Mouse (Mus musculus): ENCODE data around the gene Calr3. TPM values are rescaled to one million over a fixed set of nuclear protein-coding genes. Genes with fewer than 3 reads are reported as not detected.

Calr3 gene
- polyA plus RNA-seq, 2 experiments: 0.21 to 0.83 TPM

DNA sequence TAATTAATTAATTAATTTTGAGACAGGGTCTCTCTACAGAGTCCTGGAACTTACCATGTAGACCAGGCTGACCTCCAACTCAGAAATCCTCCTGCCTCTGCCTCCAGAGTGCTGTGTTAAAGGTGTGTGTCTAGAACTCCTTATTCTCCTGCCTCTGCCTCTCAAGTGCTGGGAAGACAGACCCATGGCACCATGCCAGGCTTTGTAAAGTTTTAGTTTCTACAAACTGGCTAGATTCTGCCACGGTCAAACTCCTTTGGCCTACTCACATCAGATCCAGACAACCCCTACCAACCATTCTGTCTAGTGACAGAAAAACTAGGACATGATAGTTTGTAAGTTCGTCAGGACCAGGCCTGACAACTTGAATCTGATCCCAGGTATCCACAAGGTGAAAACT is 47.3 kb upstream of the Calr3 start:
- TF ChIP-seq EP300 (IDR thresholded peaks at IDR 0.05; ENCODE audit: low read depth) (no peak), CTCF (IDR thresholded peaks at IDR 0.05; ENCODE audit: low read depth) (no peak)
- Histone ChIP-seq H3K36me3 (replicated peaks; ENCODE audit: control insufficient read depth, insufficient read depth, low read depth) (peaks cover 23% of the 10 kb centered on the region), H3K4me3 (ENCODE audit: insufficient read depth in 1 of 2, low read depth in 2 of 2, low read length in 2 of 2) (peak overlapping the region; percentile 14 to 90; a peak in 2 of 4 replicates), H3K9me3 (ENCODE audit: control insufficient read depth, low read length) (no peaks in the 10 kb centered on the region), H3K27me3 (ENCODE audit: control insufficient read depth, insufficient read depth, low read length) (no peaks in the 10 kb centered on the region), H3K27ac (no peak overlapping the region), H3K4me1 (replicated peaks; ENCODE audit: control insufficient read depth in 2 of 2, insufficient read depth in 2 of 2, low read length in 1 of 2) (peaks cover 9 to 17% of the 10 kb centered on the region in 2 experiments), H3K4me2 (ENCODE audit: low read depth) (peak overlapping the region; percentile 77), H3K9ac (replicated peaks) (peak overlapping the region; percentile 41)
- ATAC-seq (ENCODE audit: insufficient read depth) (no peak), DNase-seq (ENCODE audit: low read depth in 3 of 3, low spot score in 3 of 3) (no peak)
- whole genome bisulfite sequencing (ENCODE audit: insufficient replicate concordance): 72% methylated on average over 2 of the region's 2 CpGs

DNA sequence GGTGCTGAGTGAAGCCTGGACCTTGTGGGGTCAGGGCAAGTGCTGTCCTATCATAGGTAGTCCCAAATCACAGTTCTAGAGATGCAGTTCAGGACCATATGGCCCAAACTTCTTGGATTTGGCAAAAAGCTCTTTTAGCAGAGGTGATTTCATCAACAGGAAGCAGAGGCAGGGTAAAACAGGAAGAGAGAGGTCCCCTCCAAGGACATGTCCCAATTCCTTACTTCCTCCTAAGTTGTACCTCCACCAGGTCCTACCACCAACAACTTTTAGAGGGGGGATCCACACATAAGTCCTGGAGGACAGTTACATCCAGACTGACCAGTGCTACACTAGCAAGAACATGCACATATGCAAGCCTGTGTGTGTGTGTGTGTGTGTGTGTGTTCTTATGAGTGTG is 43.3 kb upstream of the Calr3 start:
- Histone ChIP-seq H3K9me3 (ENCODE audit: control insufficient read depth, low read length) (no peaks in the 10 kb centered on the region), H3K36me3 (replicated peaks; ENCODE audit: control insufficient read depth, insufficient read depth, low read depth) (peaks cover 37% of the 10 kb centered on the region), H3K27ac (no peak overlapping the region), H3K4me1 (replicated peaks; ENCODE audit: control insufficient read depth in 2 of 2, insufficient read depth in 2 of 2, low read length in 1 of 2) (peaks cover 5 to 10% of the 10 kb centered on the region in 2 experiments; a peak in 3 of 4 replicates), H3K4me2 (ENCODE audit: low read depth) (no peak overlapping the region), H3K9ac (replicated peaks) (no peak overlapping the region), H3K27me3 (ENCODE audit: control insufficient read depth, insufficient read depth, low read length) (no peaks in the 10 kb centered on the region), H3K4me3 (ENCODE audit: insufficient read depth in 1 of 2, low read depth in 2 of 2, low read length in 2 of 2) (no peak overlapping the region)
- TF ChIP-seq EP300 (IDR thresholded peaks at IDR 0.05; ENCODE audit: low read depth) (no peak), CTCF (IDR thresholded peaks at IDR 0.05; ENCODE audit: low read depth) (no peak)
- no peak for DNase-seq (ENCODE audit: low read depth in 3 of 3, low spot score in 3 of 3)
- no peak for ATAC-seq (ENCODE audit: insufficient read depth)

DNA sequence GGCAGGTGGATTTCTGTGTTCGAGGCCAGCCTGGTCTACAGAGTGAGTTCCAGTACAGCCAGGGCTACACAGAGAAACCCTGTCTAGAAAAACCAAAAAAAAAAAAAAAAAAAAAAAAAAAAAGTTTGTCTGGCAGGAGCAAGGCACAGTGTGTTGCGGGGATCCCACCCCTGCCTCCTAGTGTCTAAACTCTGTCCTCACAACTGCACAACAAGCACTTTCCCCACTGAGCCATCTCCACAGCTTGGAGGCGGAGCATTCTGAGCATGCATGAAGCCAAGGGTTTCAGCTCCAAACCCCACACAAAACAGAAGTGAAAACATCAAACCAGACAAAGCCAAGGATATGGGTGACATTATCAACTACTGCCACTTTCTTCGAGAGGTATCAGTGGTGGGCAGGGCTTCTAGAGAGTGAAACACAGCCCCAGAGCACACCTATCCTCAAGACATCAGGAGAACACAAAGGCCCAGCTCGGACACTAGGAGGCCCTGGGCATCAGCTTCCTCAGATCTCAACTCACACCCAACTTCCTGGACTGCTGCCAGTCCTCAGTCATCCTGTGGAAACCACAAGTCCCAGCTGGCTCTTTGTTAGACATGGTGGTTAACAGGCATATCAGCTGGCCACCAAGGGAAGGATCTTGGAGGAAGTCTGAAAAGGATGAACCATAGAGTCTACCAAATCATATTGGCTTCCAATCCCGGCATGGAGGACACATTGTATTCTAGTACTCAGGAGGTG is 42.0 kb upstream of the Calr3 start:
- H3K9ac ChIP-seq (replicated peaks): no peak overlapping the region
- H3K4me1 ChIP-seq (replicated peaks; ENCODE audit: control insufficient read depth in 2 of 2, insufficient read depth in 2 of 2, low read length in 1 of 2): peaks cover 2 to 3% of the 10 kb centered on the region in 2 experiments; a peak in 2 of 4 replicates
- no peak overlapping the region for H3K4me2 ChIP-seq (ENCODE audit: low read depth)
- no peak overlapping the region for H3K4me3 ChIP-seq (ENCODE audit: insufficient read depth in 1 of 2, low read depth in 2 of 2, low read length in 2 of 2)
- 49% methylated on average over 6 of the region's 6 CpGs for WGBS (ENCODE audit: insufficient replicate concordance)
- DNase-seq (ENCODE audit: low read depth in 3 of 3, low spot score in 3 of 3) (no peak), ATAC-seq (ENCODE audit: insufficient read depth) (0 out of 2 replicates have a peak, but pooled peaks have one; percentile 8)
- no peak for TF ChIP-seq CTCF (IDR thresholded peaks at IDR 0.05; ENCODE audit: low read depth)
- TF ChIP-seq EP300 (IDR thresholded peaks at IDR 0.05; ENCODE audit: low read depth): no peak
- H3K36me3 ChIP-seq (replicated peaks; ENCODE audit: control insufficient read depth, insufficient read depth, low read depth): peaks cover 39% of the 10 kb centered on the region
- no peaks in the 10 kb centered on the region for H3K9me3 ChIP-seq (ENCODE audit: control insufficient read depth, low read length)
- H3K27me3 ChIP-seq (ENCODE audit: control insufficient read depth, insufficient read depth, low read length): no peaks in the 10 kb centered on the region
- H3K27ac ChIP-seq: no peak overlapping the region

DNA sequence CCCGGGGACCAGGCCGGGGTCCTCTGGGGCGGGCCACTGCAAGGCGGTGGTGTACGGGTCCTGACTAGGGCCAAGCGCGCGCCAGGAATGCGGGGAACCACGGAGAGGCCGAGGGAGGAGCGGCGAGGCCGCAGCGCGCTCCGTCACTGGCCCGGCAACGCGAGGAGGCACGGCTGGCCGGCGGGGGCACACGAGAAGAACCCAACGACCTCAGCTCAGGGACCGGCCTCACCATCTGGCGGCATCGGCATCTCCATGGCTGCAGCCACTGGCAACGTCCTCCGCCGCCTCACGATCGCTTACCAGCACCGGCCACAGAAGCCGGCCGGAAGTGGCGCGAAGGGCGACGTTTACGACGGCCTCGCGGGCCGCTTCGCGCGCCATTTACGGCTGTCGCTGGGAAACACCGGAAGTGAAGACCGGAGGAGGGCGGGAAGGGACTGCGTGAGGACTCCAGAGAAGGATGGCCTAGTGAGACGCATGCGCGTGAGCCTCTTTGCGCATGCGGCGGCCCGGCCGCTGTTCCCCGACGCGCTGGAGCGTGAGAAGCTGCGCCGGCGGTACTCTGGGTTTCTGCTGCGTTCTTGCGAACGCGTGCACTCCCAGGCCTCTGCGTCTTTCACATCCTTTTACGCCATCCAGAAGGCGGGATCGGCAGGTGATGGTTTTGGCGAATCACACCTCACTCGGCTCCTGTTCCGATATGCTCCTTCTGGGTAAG is 31.3 kb upstream of the Calr3 start, which contains the start of gene Cherp:
Gene Cherp, minus strand, starts transcription at position 401 of the 721 bp plus-strand sequence.
- H3K4me2 ChIP-seq (ENCODE audit: low read depth): peak within 1 kb of the TSS; percentile 85
- WGBS (ENCODE audit: insufficient replicate concordance): under 1% methylated on average over 78 of the region's 80 CpGs
- ATAC-seq (ENCODE audit: insufficient read depth) (peak; percentile 96), DNase-seq (ENCODE audit: low read depth in 3 of 3, low spot score in 3 of 3) (peak; percentile 97)
- H3K27me3 ChIP-seq (ENCODE audit: control insufficient read depth, insufficient read depth, low read length): no peaks in the 10 kb centered on the region
- H3K27ac ChIP-seq: peak within 1 kb of the TSS; percentile 66
- H3K36me3 ChIP-seq (replicated peaks; ENCODE audit: control insufficient read depth, insufficient read depth, low read depth): peaks cover 31% of the 10 kb centered on the region
- peak within 1 kb of the TSS; percentile 82 to 86 for H3K4me3 ChIP-seq (ENCODE audit: insufficient read depth in 1 of 2, low read depth in 2 of 2, low read length in 2 of 2)
- peak within 1 kb of the TSS; percentile 82 for H3K9ac ChIP-seq (replicated peaks)
- no peak for TF ChIP-seq EP300 (IDR thresholded peaks at IDR 0.05; ENCODE audit: low read depth)
- TF ChIP-seq CTCF (IDR thresholded peaks at IDR 0.05; ENCODE audit: low read depth): no peak
- H3K4me1 ChIP-seq (replicated peaks; ENCODE audit: control insufficient read depth in 2 of 2, insufficient read depth in 2 of 2, low read length in 1 of 2): peaks cover 8 to 15% of the 10 kb centered on the region in 2 experiments
- no peaks in the 10 kb centered on the region for H3K9me3 ChIP-seq (ENCODE audit: control insufficient read depth, low read length)

DNA sequence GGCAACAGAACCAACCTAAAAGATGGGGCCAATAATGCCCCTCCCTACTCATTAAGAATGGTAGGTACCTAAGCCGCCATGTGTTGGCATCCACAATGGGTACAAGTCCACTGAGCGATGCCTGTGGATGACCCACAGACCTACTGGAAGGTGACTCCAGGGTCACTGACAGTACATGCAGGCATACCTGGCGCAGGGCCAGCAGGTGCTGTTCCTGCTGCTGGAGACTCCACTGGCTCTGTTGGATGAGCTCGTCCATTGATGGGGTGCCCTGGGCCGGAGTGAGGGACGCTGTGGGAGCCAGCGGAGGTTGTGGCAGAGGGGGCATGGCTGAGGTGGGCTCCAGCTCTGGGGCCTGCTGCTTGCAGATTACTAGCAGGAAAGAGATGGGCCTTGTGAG is 27.0 kb upstream of the Calr3 start:
- TF ChIP-seq CTCF (IDR thresholded peaks at IDR 0.05; ENCODE audit: low read depth): no peak
- no peak for TF ChIP-seq EP300 (IDR thresholded peaks at IDR 0.05; ENCODE audit: low read depth)
- peaks cover 3 to 4% of the 10 kb centered on the region in 2 experiments for H3K4me1 ChIP-seq (replicated peaks; ENCODE audit: control insufficient read depth in 2 of 2, insufficient read depth in 2 of 2, low read length in 1 of 2)
- H3K27ac ChIP-seq: no peak overlapping the region
- ATAC-seq (ENCODE audit: insufficient read depth) (no peak), DNase-seq (ENCODE audit: low read depth in 3 of 3, low spot score in 3 of 3) (no peak)
- no peaks in the 10 kb centered on the region for H3K9me3 ChIP-seq (ENCODE audit: control insufficient read depth, low read length)
- H3K36me3 ChIP-seq (replicated peaks; ENCODE audit: control insufficient read depth, insufficient read depth, low read depth): peaks cover 73% of the 10 kb centered on the region
- H3K4me3 ChIP-seq (ENCODE audit: insufficient read depth in 1 of 2, low read depth in 2 of 2, low read length in 2 of 2): no peak overlapping the region
- no peak overlapping the region for H3K4me2 ChIP-seq (ENCODE audit: low read depth)
- WGBS (ENCODE audit: insufficient replicate concordance): 92% methylated on average over 7 of the region's 7 CpGs
- no peak overlapping the region for H3K9ac ChIP-seq (replicated peaks)
- H3K27me3 ChIP-seq (ENCODE audit: control insufficient read depth, insufficient read depth, low read length): no peaks in the 10 kb centered on the region

All from liver, embryonic 14.5 days (tissue).